Mouse (Mus musculus) layer of hippocampus, adult 6 months (tissue): ENCODE measurements around the gene Rgs21. TPM values are rescaled to one million over a fixed set of nuclear protein-coding genes. Genes with fewer than 3 reads are reported as not detected.

ENCODE experiments used
- long read RNA-seq, 2 experiments: library from polyadenylated mRNA; unstranded; transcript quantifications; one replicate each; pipeline ENCODE4 v2.0.0; 2019 to 2020
- polyA plus RNA-seq: library from polyadenylated mRNA; unstranded; fragments of <200 nt; fragmentation: Nextera tagmentation; gene quantifications from 2 replicates; pipeline ENCODE4 v1.2.3, GENCODE M21; 2021

Gene Rgs21
- not detected in 2 replicates for polyA plus RNA-seq
- long read RNA-seq, experiment 1: 0 reads
- long read RNA-seq, experiment 2: 0 reads

DNA sequence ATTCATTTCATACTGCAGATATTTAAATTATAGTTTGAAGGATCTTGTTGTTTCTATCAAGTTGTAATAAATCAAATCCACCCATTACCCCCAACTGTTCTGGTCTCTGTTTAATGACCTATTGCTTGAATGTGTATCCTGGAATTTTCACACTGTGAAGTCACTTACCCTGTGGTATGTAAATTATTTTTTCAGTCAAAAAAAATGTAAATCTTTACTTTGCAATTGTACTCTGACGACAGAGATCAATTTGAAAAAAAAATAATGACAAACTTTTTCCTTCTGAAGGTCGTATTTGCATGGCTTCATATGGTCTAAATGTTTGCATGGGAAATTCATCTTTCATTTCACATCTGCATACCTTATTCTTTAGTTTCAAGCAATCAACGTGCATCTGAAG, at the start of gene Rgs21:
Gene Rgs21 (minus strand): TSS at position 101 of the 400 bp plus-strand sequence.

Other genes with a start within 250 kb of the Rgs21 start
- not detected in 2 replicates for gene Rgs18, start 207.8 kb upstream of the Rgs21 start, polyA plus RNA-seq